Mouse (Mus musculus) embryo, embryonic 9.5 days (tissue): ENCODE results near the gene Maff.

Source experiments
- DNase-seq: peaks from one replicate; pipeline ENCODE4 v3.0.0-alpha.2; 2017; ENCODE audit errors: extremely low spot score

The Maff gene

GRCm38 (mm10) chr15:79329979-79330363 is 16.4 kb upstream of the Maff start:
- DNase-seq = no peak

- no peak for DNase-seq
Observed at GRCm38 (mm10) chr15:79330521-79330920, 15.9 kb upstream of the Maff start.

DNA sequence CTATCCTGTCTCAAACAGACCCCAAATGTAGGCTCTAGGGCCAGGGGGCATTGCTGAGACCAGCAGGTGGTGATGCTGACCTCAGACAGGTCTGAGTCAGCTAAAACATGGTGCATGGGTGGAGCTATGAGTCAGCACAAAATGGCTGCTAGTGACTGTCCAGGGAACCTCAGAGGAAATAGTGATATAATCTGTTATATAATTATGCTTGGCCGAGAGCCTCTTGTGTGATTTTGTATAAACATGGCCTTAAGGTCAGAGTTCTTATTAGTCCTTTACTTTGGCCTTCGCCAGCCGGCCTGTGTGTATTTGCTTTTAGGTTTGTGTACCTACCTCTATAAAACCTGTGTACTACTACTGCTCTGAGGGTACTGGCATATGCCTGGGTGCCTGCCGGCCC is 13.0 kb upstream of the Maff start:
- DNase-seq = no peak

DNA sequence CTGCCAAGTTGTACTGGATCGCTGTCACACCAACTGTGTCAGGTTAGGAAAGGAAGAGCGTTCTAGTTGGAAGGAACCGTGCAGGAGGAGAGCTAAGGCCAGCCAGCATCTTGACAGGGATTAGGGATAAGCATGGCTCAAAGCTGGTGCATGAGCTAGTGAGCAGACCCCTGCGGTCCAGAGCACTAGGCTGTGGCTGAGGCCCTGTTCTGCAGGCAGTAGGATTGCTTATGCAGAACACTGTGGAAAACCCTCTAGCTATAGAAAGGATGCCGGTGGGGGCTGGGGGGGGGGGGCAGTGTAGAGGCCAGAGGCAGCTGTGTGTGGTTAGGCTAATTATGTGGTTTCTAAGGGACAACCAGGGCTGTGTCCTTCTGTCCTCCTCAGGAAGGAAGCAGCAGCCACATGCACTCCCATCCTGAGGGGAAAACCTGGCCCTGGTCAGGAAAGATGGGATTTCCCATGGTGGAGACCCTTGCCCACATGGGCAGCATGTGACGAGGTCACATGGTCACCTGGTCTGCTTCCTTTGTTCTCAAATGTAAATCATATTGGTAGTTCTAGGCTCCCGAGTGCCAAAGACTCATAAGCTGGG is 11.3 kb upstream of the Maff start:
- no peak for DNase-seq

- no peak for DNase-seq
Observed at GRCm38 (mm10) chr15:79338978-79339377, 7.4 kb upstream of the Maff start.

- no peak for DNase-seq
Observed at GRCm38 (mm10) chr15:79342641-79343337, 3.6 kb upstream of the Maff start.

DNA sequence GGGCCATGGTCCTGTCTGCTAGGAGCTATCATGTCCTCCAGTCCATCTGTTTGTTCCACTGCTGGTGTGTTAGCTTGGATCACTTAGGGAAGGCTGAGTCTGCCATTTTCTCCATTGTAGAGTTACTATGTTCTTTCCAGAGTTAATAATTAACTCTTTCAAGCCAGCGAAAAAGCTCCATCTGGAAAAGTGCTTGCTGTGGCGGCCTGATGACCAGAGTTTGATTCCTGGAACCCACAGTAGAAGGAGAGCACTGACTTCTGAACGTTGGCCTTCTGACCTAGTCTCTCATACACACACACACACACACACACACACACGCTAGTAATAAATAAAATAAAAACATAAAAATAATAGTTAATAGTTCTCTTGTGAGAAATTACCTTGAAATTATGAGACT is 1.8 kb upstream of the Maff start:
- no peak for DNase-seq

DNA sequence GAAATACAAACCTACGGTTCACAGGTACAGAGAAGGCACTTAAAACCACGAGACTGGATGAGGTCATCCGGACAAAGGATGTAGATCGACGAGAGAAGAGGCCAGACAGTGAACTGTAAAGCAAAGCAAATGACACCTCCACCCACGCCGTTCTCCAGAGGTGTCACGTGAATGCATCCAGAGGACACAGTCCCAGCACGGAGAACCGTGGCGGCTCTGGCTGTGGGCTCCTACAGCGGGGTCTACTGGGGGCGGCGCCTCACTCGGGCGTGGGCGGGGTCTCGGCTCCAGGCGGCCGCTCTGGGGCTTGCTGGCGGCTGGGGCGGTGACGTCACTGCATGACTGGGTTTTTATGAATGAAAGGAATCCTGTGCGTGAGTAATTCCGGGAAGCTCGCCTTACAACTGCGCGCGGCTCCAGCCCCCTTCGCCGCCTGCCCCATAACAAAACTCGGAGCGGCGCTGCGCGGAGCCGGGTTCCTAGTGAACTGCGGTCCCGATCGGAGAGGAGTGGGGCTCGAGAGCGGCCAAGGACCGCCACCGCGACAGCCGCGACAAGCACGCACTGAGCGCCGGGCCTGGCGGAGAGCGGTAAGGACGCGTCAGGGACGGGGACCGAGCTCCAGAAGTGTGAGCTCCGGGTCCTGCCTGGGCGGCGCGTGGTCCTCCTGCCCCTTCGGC is 884 bp downstream of the Maff start:
- DNase-seq = peak; percentile 95

DNA sequence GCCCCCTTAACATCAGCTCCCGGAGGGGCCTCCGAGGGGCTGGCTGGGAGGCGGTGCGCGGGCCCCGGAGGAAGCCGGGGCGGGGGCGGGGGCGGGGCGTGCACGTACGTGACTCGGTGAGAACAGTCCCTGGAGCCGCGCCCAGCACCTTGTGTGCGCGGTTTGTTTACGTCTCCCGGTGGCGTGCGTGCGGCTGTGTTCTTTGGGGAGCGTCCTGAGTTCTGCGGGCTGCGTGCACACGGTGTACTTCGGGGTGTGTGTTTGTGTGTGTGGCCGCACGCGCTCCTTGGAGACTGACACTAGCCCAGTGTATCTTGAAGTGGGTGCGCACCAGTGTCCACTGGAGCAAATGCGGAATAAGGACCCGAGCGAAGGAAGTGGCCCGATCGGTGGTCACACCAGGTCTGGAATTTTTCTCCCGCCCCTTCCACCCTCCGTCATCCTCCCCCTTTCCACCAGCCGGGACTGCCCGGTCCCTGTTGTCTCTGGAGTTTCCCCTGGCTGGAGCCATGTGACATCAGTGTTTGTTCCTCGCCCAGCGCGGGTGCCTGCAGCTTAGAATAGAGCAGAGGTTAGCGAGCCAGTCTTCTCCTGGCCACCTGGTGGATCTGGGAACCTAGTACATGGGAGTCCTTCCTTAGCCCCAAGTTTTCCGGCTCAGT is 1.6 kb downstream of the Maff start:
- peak; percentile 78 for DNase-seq

DNA sequence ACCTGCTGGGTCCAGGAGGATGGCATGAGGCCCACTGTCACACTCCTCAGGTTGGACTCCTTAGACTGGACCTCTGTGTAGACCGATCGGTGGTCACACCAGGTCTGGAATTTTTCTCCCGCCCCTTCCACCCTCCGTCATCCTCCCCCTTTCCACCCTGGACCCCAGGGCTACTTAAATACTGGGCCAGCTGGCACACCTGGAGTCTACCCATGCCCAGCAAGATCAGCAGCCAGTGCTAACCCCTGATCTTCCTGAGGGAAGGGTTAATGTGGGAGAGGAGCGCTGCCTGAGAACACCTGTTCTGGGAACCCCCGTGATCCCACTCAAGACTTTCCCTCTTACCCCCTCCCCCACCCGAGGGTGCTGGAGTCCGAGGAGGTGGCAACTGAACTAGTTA is 2.2 kb downstream of the Maff start:
- no peak for DNase-seq

DNA sequence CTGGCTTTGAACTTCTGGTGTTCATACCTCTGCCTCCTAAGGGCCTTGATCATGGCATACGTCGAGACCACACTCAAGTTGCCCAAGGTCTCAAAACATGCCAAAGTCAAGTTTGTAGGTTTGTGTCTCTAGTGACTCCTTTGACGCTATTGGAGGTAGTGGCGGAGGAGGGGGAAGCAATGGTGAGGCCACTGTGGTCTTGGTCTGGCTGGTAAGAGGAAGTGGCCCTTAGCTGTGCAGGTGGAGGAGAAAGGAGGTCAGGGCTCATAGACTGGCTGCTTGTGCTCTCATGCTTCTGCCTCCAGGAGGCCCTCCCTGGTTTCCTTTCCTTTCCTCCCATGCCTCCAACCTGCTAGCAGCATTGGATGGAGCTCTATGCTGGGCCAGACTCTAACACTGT is 4.4 kb downstream of the Maff start:
- DNase-seq = no peak

GRCm38 (mm10) chr15:79351331-79351767 is 4.9 kb downstream of the Maff start:
- DNase-seq = no peak

DNA sequence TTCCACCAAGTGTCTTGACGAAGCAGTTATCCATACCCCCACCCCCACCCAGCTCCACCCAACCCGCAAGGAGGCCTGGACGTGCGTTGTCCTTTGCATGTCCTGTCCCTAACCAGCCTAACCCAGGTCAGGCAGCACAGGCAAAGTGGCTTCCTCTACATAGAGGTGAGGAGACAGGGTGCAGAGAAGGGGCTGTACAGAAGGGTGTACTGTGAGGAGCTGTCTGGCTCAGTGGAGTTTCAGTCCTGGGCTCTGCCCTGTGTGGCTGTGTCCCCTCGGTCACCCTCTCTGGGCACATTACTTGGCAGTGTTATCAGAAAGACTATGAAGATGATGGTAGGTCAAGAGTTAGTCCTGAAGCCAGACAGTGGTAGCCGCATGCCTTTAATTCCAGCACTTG is 6.1 kb downstream of the Maff start:
- no peak for DNase-seq

DNA sequence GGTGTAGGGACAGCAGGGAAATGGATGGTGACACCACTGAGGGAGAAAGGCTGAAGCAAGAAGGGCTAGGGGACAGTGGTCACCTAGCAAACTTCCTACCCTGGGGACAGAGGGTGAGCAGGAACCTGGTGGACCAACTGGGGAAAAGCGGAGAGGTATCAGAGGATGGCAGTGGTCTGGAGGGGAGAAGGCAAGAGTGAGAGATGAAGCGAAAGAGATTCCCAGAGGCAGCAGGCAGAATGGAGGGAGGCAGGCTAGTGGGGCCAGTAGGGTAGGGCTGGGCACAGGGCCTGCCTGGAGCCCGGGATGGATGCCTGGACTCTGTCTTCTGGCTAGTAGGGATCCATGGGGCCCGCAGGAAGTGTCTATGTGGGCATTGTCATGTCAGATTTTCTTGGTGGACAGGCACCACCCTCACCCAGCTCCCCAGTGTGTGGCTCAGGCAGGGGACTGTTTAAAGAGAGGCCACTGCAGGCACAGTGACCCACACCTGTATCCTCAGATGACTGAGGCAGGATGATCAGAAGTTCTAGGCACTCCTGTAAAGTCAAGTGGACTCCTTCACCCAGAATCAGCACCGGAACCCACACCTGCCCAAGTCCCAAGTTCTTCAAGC is 7.4 kb downstream of the Maff start:
- DNase-seq = no peak

- no peak for DNase-seq
Observed at GRCm38 (mm10) chr15:79354619-79355018, 8.2 kb downstream of the Maff start.

GRCm38 (mm10) chr15:79356481-79356880 is 10.1 kb downstream of the Maff start:
- no peak for DNase-seq

DNA sequence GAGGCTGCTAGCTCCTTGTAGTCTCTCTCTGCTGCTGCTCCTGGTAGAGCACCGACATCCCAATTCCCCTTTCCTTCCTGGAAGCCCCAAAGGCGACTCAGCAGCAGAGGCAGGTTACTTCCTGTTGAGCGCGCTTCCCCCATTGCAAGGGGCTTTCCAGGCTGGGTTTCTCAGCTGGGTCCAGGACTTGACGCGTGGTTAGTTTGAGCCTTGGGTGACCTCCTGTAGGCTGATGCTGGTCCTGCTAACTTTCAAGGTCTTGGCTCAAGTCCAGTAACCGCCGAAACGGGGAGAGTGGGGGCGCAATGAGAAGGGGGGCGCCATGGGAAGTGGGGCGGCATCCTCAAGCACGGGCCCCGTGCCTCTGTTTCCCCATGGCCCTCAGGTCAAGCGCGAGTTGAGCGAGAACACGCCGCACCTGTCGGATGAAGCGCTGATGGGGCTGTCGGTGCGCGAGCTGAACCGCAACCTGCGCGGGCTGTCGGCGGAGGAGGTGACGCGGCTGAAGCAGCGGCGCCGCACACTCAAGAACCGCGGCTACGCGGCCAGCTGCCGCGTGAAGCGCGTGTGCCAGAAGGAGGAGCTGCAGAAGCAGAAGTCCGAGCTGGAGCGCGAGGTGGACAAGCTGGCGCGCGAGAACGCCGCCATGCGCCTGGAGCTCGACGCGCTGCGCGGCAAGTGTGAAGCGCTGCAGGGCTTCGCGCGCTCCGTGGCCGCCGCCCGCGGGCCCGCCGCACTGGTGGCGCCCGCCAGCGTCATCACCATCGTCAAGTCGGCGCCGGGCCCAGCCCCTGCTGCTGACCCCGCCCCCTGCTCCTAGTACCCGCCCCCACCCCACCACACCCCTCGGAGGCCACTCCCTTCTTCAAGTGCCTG is 10.9 kb downstream of the Maff start:
- peak; percentile 88 for DNase-seq

DNA sequence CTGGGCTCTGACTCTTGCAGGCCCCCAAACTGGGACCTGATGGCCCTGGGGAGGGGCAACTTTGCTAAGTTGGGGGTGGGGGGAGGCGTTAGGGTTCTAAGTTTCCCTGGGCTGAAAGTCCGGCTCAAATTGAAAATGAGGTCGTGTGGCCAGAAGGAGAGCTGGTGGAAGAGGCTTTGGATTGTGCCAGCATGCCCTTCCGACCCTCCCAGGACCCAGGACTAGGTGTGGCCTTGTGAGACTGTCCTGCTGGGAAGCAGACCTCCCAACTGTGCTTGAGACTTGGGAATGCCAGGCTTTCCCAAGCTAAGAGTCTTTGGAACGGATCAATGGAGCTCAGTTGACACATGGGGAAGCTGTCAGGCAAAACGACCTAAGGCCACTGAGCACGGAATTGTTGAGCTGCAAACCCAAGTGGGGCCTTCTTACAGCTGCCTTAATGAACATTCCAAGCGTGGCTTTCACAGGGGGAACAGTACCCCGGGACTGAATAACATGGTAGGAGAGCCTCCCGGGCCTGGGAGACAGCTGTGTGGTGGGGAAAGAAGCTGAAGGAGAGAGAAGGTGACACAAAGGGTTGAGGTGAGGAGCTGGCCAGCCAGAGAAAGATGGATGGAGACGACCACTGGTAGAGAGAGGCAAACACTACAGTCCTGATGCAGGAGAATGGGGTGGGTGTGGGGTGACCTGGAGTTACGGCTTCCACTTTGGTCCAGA is 11.7 kb downstream of the Maff start:
- DNase-seq = no peak

DNA sequence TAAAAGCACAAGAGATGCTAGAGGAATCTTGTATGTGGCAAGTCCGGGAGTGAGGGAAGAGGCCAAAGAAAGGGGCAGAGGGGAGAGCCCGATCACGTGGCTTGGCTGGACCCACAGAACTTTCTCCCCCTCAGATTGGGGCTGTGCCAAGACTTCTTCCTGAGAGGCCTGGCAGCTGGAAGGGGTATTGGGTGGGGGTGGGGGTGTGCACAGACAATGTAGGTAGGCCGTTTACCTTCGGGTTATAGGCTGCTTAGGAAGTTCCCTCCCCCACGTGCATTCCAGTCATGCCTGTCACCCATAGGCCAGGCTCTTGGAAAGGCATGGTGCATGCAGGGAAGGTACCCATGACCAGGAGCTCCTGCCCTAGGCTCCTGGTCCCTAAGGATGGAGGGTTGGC is 13.5 kb downstream of the Maff start:
- no peak for DNase-seq

GRCm38 (mm10) chr15:79360371-79360770 is 13.9 kb downstream of the Maff start:
- no peak for DNase-seq

DNA sequence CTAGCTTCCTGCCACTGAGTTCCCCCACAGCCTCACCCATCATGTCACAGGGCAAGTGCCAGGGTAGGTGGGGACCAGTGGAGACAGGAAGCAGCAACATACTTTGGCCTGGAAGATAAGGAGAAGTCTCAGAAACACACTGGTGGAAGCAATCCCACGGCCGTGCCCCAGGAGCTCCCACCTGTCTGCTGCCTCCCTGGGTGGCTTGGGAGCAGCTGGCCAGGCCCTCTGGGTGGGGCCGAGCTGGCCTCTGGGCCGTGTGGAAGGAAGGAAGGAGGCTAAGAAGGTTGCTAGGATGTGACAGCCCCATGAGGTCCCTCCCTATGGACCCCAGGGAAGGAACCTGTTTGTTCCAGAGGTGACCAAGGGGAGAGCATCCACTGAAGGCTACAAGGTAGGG is 14.6 kb downstream of the Maff start:
- DNase-seq = no peak
